Mouse (Mus musculus): ENCODE measurements around the gene Scamp2.

Scamp2 gene

GRCm38 (mm10) chr9:57625674-57626500 is 65.1 kb downstream of the Scamp2 start:
- in situ Hi-C loops (cut with MboI, MseI): no loop called here

GRCm38 (mm10) chr9:57627191-57627590 is 66.4 kb downstream of the Scamp2 start:
- in situ Hi-C loops (cut with MboI, MseI): no loop called here

DNA sequence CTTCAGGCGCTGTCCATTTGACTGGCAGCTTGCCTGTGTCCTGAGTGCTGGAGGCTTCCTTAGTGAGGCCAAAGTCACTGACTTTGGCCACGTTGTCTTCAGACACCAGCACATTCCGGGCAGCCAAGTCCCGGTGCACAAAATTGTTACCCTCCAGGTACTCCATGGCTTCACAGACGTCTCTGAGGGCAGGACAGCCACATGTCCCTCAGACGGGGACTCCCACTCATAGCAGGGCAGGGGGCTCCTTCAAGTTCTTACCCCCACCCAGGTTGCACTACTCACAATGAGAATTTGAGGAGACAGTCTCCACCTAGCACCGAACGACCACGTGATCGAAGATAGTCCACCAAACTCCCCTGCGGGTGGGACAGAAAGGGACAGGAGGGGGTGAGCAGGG is 67.1 kb downstream of the Scamp2 start:
- in situ Hi-C loops (cut with MboI, MseI): no loop called here

DNA sequence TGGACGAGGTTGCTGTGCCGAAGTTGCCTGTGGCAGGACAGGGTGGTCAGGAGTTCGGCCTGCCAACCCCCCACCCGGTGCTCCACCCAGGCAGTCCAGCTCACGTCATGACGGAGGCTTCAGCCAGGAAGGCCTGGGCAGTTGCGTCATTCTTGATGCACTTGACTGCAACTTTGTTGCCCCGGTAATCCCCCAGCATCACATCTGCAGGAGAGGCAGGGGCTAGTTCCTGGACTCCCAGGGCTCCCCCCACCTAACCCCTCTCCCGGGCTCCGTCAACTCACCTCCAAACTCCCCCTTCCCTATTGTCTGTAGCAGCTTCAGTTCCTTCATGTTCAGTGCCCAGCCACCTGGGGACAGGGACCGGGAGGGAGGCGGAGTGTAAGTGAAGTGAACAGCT is 68.0 kb downstream of the Scamp2 start:
- in situ Hi-C loops (cut with MboI, MseI): no loop called here

DNA sequence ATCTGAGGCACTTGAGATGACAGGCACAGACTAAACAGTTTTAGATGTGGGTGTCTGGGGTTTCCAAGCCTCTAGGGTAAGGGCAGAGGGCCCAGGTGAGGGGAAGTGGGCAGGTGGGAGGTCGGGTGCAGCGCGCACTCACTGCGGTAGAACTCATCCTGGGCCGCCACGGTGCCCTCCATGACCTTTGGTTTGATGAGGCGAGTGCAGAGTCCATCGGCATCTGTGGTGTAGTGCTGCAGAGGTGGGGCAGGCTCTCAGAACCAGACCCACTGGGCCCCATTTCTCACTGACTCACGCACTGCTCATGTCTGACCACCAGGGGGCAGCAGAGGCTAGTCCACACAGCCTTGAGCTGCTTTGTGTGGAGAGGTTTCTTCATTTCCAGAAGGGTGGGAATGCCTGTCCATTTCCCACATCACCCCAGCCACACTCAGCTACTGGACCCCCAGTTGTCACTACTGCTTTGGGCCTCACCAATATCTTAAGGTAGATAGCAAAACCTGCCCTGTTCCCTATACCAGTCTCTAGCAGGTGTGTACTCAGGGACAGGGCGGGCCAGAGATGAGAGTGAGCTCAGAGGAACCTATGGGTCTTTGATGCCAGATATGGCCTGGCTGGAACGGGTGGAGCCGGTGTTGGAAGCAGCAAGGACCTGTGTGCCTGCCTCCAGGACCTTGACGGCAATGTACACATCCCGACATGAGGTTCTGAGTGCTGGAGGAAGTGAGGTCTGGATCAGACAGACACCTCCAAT is 68.6 kb downstream of the Scamp2 start:
- in situ Hi-C loops (cut with MboI, MseI): no loop called here

- in situ Hi-C loops (cut with MboI, MseI): no loop called here
Measured at GRCm38 (mm10) chr9:57633481-57634024, 72.8 kb downstream of the Scamp2 start.

- in situ Hi-C loops (cut with MboI, MseI): no loop called here
Measured at GRCm38 (mm10) chr9:57637272-57637671, 76.5 kb downstream of the Scamp2 start.

DNA sequence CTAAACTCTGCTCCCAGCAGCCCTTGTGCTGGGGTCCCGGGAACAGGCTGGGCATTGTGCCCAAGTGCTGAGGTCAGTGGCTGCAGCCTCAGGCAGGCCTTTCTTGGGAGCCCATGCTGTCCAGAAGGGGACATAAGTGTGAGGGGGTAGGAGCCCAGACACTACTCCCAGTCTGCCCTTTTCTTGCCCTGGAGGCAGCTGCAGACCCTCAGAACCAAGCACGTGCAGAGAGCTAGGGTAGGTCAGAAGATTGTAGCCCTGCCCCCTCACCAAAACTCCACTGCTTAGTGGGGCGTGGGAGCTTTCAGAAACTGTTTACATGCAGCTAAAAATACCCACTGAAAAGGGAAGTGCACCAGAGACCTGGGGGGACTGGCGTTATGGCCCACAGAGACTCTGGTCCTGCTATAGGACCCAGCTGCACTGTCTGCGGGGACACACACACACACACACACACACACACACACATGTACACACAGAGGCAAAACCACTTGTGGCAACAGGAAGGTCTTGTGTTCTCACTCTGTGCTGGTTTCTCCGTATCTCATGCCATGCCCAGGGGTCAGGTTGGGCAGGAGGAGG is 77.1 kb downstream of the Scamp2 start:
- in situ Hi-C loops (cut with MboI, MseI): no loop called here
